Comparison of ENCODE assay signal across 7 mouse cellular contexts in genomic region chr4:138537210-138538083, GRCm38 (mm10).
DNase-seq lines count a peak whose midpoint lies in the region; ATAC-seq lines count a peak whose summit lies in the region.

No protein-coding gene starts in this region.

- H3K4me2 ChIP-seq in neural tube, embryonic 11.5 days (ENCODE audit: low read depth): no peak overlapping the region

- no peak overlapping the region for H3K4me3 ChIP-seq in neural tube, embryonic 11.5 days (ENCODE audit: low read depth, low read length)

- WGBS in neural tube, embryonic 11.5 days: 37% methylated on average over 10 of the region's 10 CpGs

- H3K4me1 ChIP-seq in neural tube, embryonic 11.5 days (ENCODE audit: control insufficient read depth, insufficient read depth, low read length): peaks cover 8% of the 10 kb centered on the region; the same call in 1 of the 2 replicates

- intact Hi-C loops in heart, postnatal 14 days (cut with DNase I): no loop called here

- H3K27me3 ChIP-seq in neural tube, embryonic 11.5 days (ENCODE audit: control insufficient read depth, insufficient read depth, low read length): no peaks in the 10 kb centered on the region

- no peaks in the 10 kb centered on the region for H3K9me3 ChIP-seq in neural tube, embryonic 11.5 days (ENCODE audit: control insufficient read depth, low read length)

- peak; percentile 42 for DNase-seq in WW6 (ENCODE audit: low read depth, low spot score)
- DNase-seq in cerebellum, adult 8-10 months: peak; percentile 52
- DNase-seq in frontal cortex, adult 2 months (ENCODE audit: extremely low spot score in 1 of 2, low spot score in 1 of 2): peak; percentile 75 to 87
- DNase-seq in layer of hippocampus, postnatal 10 days (ENCODE audit: low spot score in 2 of 2): peak; percentile 72 to 77
- DNase-seq in neural tube, embryonic 11.5 days (ENCODE audit: low spot score): no peak
- DNase-seq in heart, postnatal 14 days: no peak

- H3K9ac ChIP-seq in neural tube, embryonic 11.5 days (ENCODE audit: low read length): no peak overlapping the region

- no peaks in the 10 kb centered on the region for H3K36me3 ChIP-seq in neural tube, embryonic 11.5 days (ENCODE audit: control insufficient read depth, insufficient read depth, low read length)

- H3K27ac ChIP-seq in neural tube, embryonic 11.5 days (ENCODE audit: low read depth, low read length): no peak overlapping the region

- peak; percentile 20; the same call in 1 of the 2 replicates for ATAC-seq in neural tube, embryonic 11.5 days (ENCODE audit: insufficient read depth, low FRiP score, low TSS enrichment)
- ATAC-seq in erythroid progenitor cell, adult 5-6 weeks (replicated peaks; ENCODE audit: low FRiP score, poor library complexity, severe bottlenecking): no peak

Comparison
In these comparisons a context has a peak if more than half of its experiments do, and no peak if none do; other contexts are left out.
1. DNase-seq: peak in WW6 (single experiment), cerebellum, adult 8-10 months (single experiment), frontal cortex, adult 2 months (2 of 2) and layer of hippocampus, postnatal 10 days (2 of 2); none in neural tube, embryonic 11.5 days (single experiment) and heart, postnatal 14 days (0 of 2).